Mouse (Mus musculus) liver, embryonic 14.5 days (tissue): Measurements from ENCODE around the gene Erv3. TPM values are rescaled to one million over a fixed set of nuclear protein-coding genes. Genes with fewer than 3 reads are reported as not detected.
A peak's percentile ranks its signal among the peaks of the same experiment; 100 is the strongest.

ENCODE experiments used
- ATAC-seq: fragments of 200-750 bp; cut with Nextera tagmentation; 2 replicates; pipeline ENCODE4 v1.8.0; 2017; ENCODE audit warnings: moderate number of reproducible peaks, mild to moderate bottlenecking, moderate library complexity; ENCODE audit not compliant: insufficient read depth
- DNase-seq, 3 experiments: peaks; one replicate each; pipeline ENCODE4 v3.0.0-alpha.2; 2012 to 2013; ENCODE audit warnings: low read depth in 3 of 3, low spot score in 3 of 3
- H3K27ac ChIP-seq: fragments of 300-500 bp; sonication (generic); 2 replicates; pipeline ENCODE4 v1.5.1; 2014; ENCODE audit warnings: moderate library complexity, mild to moderate bottlenecking, control low read depth, inconsistent platforms
- H3K27me3 ChIP-seq: fragments of 300-500 bp; sonication (generic); 2 replicates; pipeline ENCODE4 v1.6.1; 2014; ENCODE audit warnings: mild to moderate bottlenecking, low read length, moderate library complexity; ENCODE audit not compliant: control insufficient read depth, insufficient read depth
- H3K36me3 ChIP-seq: fragments of 300-500 bp; sonication (generic); replicated peaks from 2 replicates; pipeline ENCODE4 v1.6.1; 2014; ENCODE audit warnings: low read depth; ENCODE audit not compliant: control insufficient read depth, insufficient read depth
- H3K4me1 ChIP-seq, 2 experiments: fragments of 200-500 bp in 1 of 2; fragments of 300-500 bp in 1 of 2; sonication (generic) in 1 of 2; replicated peaks; 2 replicates each; pipeline ENCODE4 v1.6.1; 2012 to 2014; ENCODE audit warnings: antibody characterized with exemption in 1 of 2, inconsistent platforms in 1 of 2, low read length in 1 of 2; ENCODE audit not compliant: control insufficient read depth in 2 of 2, insufficient read depth in 2 of 2
- H3K4me2 ChIP-seq: fragments of 300-500 bp; sonication (generic); 2 replicates; pipeline ENCODE4 v1.6.1; 2014; ENCODE audit warnings: low read depth, mild to moderate bottlenecking, control low read depth, moderate library complexity
- H3K4me3 ChIP-seq, 2 experiments: fragments of 200-500 bp in 1 of 2; fragments of 300-500 bp in 1 of 2; sonication (generic) in 1 of 2; 2 replicates each; pipeline ENCODE4 v1.5.1; 2012 to 2014; ENCODE audit warnings: low read depth in 2 of 2, low read length in 2 of 2, mild to moderate bottlenecking in 2 of 2, control low read depth in 1 of 2, inconsistent platforms in 1 of 2, moderate library complexity in 1 of 2; ENCODE audit not compliant: insufficient read depth in 1 of 2
- H3K9ac ChIP-seq: fragments of 300-500 bp; sonication (generic); replicated peaks from 2 replicates; pipeline ENCODE4 v1.6.1; 2014; ENCODE audit warnings: mild to moderate bottlenecking, control low read depth, moderate library complexity
- H3K9me3 ChIP-seq: fragments of 300-500 bp; sonication (generic); 2 replicates; pipeline ENCODE4 v1.6.1; 2016; ENCODE audit warnings: low read length, mixed read lengths; ENCODE audit not compliant: control insufficient read depth
- CTCF ChIP-seq: IDR thresholded peaks from 2 replicates; pipeline ENCODE4 v1.5.1; 2016; ENCODE audit warnings: antibody characterized with exemption, low read depth, control low read depth
- EP300 ChIP-seq: IDR thresholded peaks from 2 replicates; pipeline ENCODE4 v1.6.1; 2016; ENCODE audit warnings: antibody characterized with exemption, low read depth
- WGBS: fragments of 180-500 bp; shearing (Covaris S2); extraction: QIAGEN DNeasy Blood & Tissue Kit; methylation state at CpG from one replicate; pipeline ENCODE4 v1.1.7; 2014; ENCODE audit not compliant: insufficient replicate concordance; 5-methylcytosine and 5-hydroxymethylcytosine counted together
- polyA plus RNA-seq, 2 experiments: library from polyadenylated mRNA; depleted of rRNA in 1 of 2; stranded (reverse) in 1 of 2; unstranded in 1 of 2; fragments of >200 nt; fragmentation: Nextera tagmentation in 1 of 2; extraction: Ambion mirVana in 1 of 2; gene quantifications; 2 replicates each; pipeline versions ENCODE4 v1.2.1 to v1.2.3; 2012 to 2014

Gene Erv3
- polyA plus RNA-seq, 2 experiments = 0.01 TPM; not detected in 1

DNA sequence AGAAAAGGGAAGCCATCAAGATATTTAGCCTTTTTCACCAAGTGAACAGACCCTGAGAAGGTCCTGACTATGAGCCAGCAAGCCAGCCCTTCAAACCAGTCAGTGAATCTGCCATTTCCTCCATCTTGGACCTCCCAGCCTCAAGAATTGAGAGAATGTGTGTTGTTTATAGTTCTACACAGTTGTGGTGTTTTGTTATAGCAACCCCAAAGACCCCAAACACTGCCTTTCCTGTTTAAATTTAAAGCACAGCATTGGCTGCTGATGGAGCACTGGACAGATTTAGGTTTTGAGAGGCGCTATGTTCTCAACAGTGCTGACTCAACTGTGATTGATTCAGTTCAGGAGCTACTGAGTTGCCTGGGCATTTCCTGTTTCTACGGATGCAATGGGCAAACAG lies 47.9 kb downstream of the Erv3 start:
- H3K4me1 ChIP-seq = no peaks in the 10 kb centered on the region
- DNase-seq (no peak), ATAC-seq (no peak)
- no peak overlapping the region for H3K4me3 ChIP-seq
- H3K9me3 ChIP-seq = no peaks in the 10 kb centered on the region
- no peak overlapping the region for H3K9ac ChIP-seq
- no peaks in the 10 kb centered on the region for H3K36me3 ChIP-seq
- no peaks in the 10 kb centered on the region for H3K27me3 ChIP-seq
- H3K27ac ChIP-seq = no peak overlapping the region
- TF ChIP-seq CTCF (no peak), EP300 (no peak)
- 50% methylated on average over 2 of the region's 2 CpGs for WGBS
- no peak overlapping the region for H3K4me2 ChIP-seq

DNA sequence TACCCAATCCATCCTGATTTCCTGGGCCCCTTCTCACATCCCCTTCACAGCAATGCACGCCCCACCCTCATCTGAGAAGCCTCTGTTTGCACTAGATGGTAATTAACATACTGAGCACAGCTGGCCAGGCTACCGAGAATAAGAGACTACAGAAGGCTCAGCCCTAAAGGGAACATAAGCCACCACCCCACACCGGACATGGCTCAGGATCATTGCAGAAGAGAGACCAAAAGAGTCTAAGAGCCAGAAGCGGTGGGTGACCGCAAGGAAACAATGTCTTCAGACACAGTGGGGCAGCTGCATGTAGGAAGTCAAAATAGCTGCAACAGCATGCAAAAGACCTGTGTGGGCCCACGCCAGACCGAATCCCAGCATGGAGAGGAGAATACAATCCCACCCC lies 50.7 kb downstream of the Erv3 start:
- H3K9ac ChIP-seq = no peak overlapping the region
- no peak for DNase-seq
- H3K4me3 ChIP-seq = no peak overlapping the region
- no peak for ATAC-seq
- H3K9me3 ChIP-seq = no peaks in the 10 kb centered on the region
- no peaks in the 10 kb centered on the region for H3K27me3 ChIP-seq
- H3K36me3 ChIP-seq = no peaks in the 10 kb centered on the region
- WGBS = 22% methylated on average over 7 of the region's 7 CpGs
- H3K27ac ChIP-seq = no peak overlapping the region
- H3K4me2 ChIP-seq = no peak overlapping the region; the same call in 1 of the 2 replicates
- H3K4me1 ChIP-seq = no peaks in the 10 kb centered on the region
- no peak for TF ChIP-seq EP300
- TF ChIP-seq CTCF = no peak

DNA sequence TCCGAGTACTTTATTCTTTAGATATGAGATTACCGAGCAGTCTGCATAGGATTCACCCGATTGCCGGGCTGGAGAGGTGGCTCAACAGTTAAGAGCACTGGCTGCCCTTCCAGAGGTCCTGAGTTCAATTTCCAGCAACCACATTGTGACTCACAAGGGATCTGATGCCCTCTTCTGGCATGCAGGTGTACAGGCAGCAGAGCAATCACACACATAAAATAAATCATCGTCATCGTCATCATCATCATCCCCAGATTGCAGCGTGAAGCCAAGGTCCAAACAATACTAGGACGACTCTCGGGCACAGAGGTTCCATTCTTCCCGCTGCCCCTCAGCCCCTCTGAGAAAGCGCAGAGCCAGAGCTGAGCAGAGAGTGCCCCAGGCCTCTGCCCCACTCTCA lies 51.9 kb downstream of the Erv3 start:
- H3K9ac ChIP-seq = no peak overlapping the region
- no peak overlapping the region for H3K4me3 ChIP-seq
- no peak overlapping the region for H3K27ac ChIP-seq
- no peak for DNase-seq
- no peaks in the 10 kb centered on the region for H3K27me3 ChIP-seq
- H3K4me1 ChIP-seq = no peaks in the 10 kb centered on the region
- H3K36me3 ChIP-seq = no peaks in the 10 kb centered on the region
- TF ChIP-seq CTCF = peak; percentile 36
- TF ChIP-seq EP300 = no peak
- no peaks in the 10 kb centered on the region for H3K9me3 ChIP-seq
- no peak for ATAC-seq
- H3K4me2 ChIP-seq = no peak overlapping the region
- WGBS = 57% methylated on average over 11 of the region's 11 CpGs

DNA sequence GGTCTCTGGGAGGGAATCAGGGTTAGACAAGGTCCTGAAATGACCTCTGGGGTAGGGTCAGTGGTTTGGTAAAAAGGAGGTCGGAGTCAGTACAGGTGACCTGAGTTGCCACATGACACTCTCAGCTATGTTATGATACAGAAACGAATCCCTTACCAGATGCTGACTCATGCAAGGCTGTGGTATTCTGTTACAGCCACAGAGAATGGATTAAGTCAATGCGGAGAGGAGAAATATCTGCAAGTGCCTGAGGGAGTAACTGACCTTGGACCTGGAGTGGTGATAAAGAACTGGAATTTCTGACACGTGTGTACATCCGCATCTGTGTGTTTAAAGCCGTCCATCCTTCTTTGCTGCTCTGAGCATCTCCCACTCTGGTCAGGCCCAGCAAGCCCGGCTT lies 52.7 kb downstream of the Erv3 start:
- no peak overlapping the region for H3K27ac ChIP-seq
- ATAC-seq = no peak
- no peaks in the 10 kb centered on the region for H3K36me3 ChIP-seq
- H3K4me1 ChIP-seq = no peaks in the 10 kb centered on the region
- H3K4me3 ChIP-seq = no peak overlapping the region
- no peak overlapping the region for H3K4me2 ChIP-seq
- TF ChIP-seq EP300 (no peak), CTCF (no peak)
- no peak for DNase-seq
- H3K9ac ChIP-seq = no peak overlapping the region
- 56% methylated on average over 7 of the region's 7 CpGs for WGBS
- H3K9me3 ChIP-seq = no peaks in the 10 kb centered on the region
- no peaks in the 10 kb centered on the region for H3K27me3 ChIP-seq

DNA sequence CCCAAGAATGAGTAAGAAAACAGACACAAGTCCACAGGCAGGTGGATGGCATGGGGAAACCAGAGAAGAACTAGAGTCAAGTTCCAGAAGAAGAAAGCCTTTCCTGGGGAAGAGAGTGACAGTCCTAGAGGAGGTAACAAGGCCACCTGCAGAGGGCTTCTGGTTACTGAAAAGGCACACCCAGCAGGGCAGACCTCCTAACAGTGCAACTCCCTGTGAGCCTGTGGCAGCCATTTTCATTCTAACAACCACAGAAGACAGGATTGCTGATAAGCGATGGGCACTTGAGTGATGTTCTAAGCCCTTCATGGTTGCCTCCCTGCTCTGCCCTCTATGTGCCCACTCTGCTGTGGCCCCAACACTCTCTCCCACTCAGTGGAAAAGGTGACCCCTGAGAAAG lies 54.2 kb downstream of the Erv3 start:
- TF ChIP-seq EP300 (no peak), CTCF (no peak)
- no peaks in the 10 kb centered on the region for H3K9me3 ChIP-seq
- no peak overlapping the region for H3K27ac ChIP-seq
- H3K9ac ChIP-seq = no peak overlapping the region
- no peaks in the 10 kb centered on the region for H3K36me3 ChIP-seq
- no peak overlapping the region for H3K4me3 ChIP-seq
- no peak for ATAC-seq
- no peaks in the 10 kb centered on the region for H3K27me3 ChIP-seq
- DNase-seq = no peak
- WGBS = 67% methylated on average over 1 of the region's 1 CpGs
- no peak overlapping the region for H3K4me2 ChIP-seq
- no peaks in the 10 kb centered on the region for H3K4me1 ChIP-seq

DNA sequence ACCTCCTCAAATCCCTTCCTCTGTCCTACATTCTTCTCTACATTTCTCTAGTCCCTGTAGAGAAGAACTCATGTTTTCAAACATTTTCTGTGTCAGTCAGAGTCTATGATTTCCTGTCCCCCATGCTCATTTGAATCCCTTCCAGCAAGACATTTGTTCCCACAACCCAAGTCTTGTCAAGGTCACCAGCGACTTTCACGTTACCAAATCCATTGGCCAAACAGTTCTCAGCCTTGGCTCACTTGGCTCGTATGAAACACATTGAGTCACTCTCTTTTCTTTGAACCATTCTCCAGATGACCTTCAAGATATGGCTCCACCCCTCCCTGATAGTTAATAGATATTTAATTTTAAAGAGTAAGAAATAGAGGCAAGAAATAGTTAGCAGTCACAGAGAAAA lies 55.7 kb downstream of the Erv3 start:
- no peaks in the 10 kb centered on the region for H3K9me3 ChIP-seq
- no peak overlapping the region for H3K4me2 ChIP-seq
- no peaks in the 10 kb centered on the region for H3K36me3 ChIP-seq
- no peaks in the 10 kb centered on the region for H3K4me1 ChIP-seq
- TF ChIP-seq EP300 (no peak), CTCF (no peak)
- H3K27me3 ChIP-seq = no peaks in the 10 kb centered on the region
- no peak overlapping the region for H3K27ac ChIP-seq
- WGBS = 59% methylated on average over 3 of the region's 3 CpGs
- H3K9ac ChIP-seq = no peak overlapping the region
- no peak overlapping the region for H3K4me3 ChIP-seq
- ATAC-seq = no peak
- DNase-seq = no peak

Other genes with a start within 250 kb of the Erv3 start
- gene Prnp, start 50.2 kb upstream of the Erv3 start, polyA plus RNA-seq (2012; rRNA removed) = 12.5 and 15.6 TPM in 2 replicates
- gene Prnp, start 50.2 kb upstream of the Erv3 start, polyA plus RNA-seq (2014; fragmentation: Nextera tagmentation; extraction: Ambion mirVana) = 16.9 and 20.3 TPM in 2 replicates
- gene Prn, start 50.2 kb upstream of the Erv3 start, polyA plus RNA-seq (2012; rRNA removed) = not detected in 2 replicates
- gene Prn, start 50.2 kb upstream of the Erv3 start, polyA plus RNA-seq (2014; fragmentation: Nextera tagmentation; extraction: Ambion mirVana) = not detected in 2 replicates
- 0.16 and 0.21 TPM in 2 replicates for gene Prnd, start 91.1 kb upstream of the Erv3 start, polyA plus RNA-seq (2012; rRNA removed)
- gene Prnd, start 91.1 kb upstream of the Erv3 start, polyA plus RNA-seq (2014; fragmentation: Nextera tagmentation; extraction: Ambion mirVana) = 0.11 TPM in 1 of 2 replicates, not detected in the other
- gene Rassf2, start 170.5 kb upstream of the Erv3 start, polyA plus RNA-seq (2012; rRNA removed) = 0.96 and 1.2 TPM in 2 replicates
- 1.9 and 2.0 TPM in 2 replicates for gene Rassf2, start 170.5 kb upstream of the Erv3 start, polyA plus RNA-seq (2014; fragmentation: Nextera tagmentation; extraction: Ambion mirVana)